Mouse (Mus musculus): ENCODE measurements at regions not wholly inside any gene's neighbourhood (a gene's known extent, or its start where the extent isn't known, plus 50 kb on each side); places are given as distances from the start of the nearest gene placed in this dataset.

- TF ChIP-seq POLR2A (IDR thresholded peaks at IDR 0.05; ENCODE audit: insufficient read length, low read depth) (no peak), CEBPB (IDR thresholded peaks at IDR 0.05; ENCODE audit: insufficient read depth, poor library complexity, severe bottlenecking) (no peak)
Observed at GRCm38 (mm10) chr16:54440932-54441331, 856.9 kb downstream of the Zpld1 start.
